Mouse (Mus musculus): ENCODE measurements around the gene Slc38a2. TPM values are rescaled to one million over a fixed set of nuclear protein-coding genes. Genes with fewer than 3 reads are reported as not detected.

Gene Slc38a2
- polyA plus RNA-seq, 1 experiment = 158 TPM

- Histone ChIP-seq H3K9me3 (replicated peaks; ENCODE audit: control insufficient read depth, insufficient read depth, low read length, poor library complexity, severe bottlenecking) (no peaks in the 10 kb centered on the region; the same call in 1 of the 2 replicates), H3K4me1 (ENCODE audit: control insufficient read depth, insufficient read depth, low read length) (no peaks in the 10 kb centered on the region), H3K4me3 (ENCODE audit: low read depth, low read length) (no peak overlapping the region), H3K36me3 (ENCODE audit: control insufficient read depth, insufficient read depth, low read length, poor library complexity, severe bottlenecking) (no peaks in the 10 kb centered on the region), H3K27ac (ENCODE audit: insufficient read depth, low read length) (no peak overlapping the region), H3K9ac (ENCODE audit: low read depth, poor library complexity, severe bottlenecking) (no peak overlapping the region), H3K27me3 (ENCODE audit: control insufficient read depth, insufficient read depth, low read length, poor library complexity, severe bottlenecking) (no peaks in the 10 kb centered on the region)
- TF ChIP-seq CTCF (IDR thresholded peaks at IDR 0.05; ENCODE audit: low read depth, low read length) (no peak), EP300 (IDR thresholded peaks at IDR 0.05; ENCODE audit: insufficient read depth, low read depth, low read length) (no peak), POLR2A (IDR thresholded peaks at IDR 0.05; ENCODE audit: insufficient read depth, low read length) (no peak)
These were observed 23.8 kb downstream of the Slc38a2 start for GRCm38 (mm10) chr15:96675744-96676143.

- H3K9me3 ChIP-seq (replicated peaks; ENCODE audit: control insufficient read depth, insufficient read depth, low read length, poor library complexity, severe bottlenecking) = no peaks in the 10 kb centered on the region; the same call in 1 of the 2 replicates
- no peak overlapping the region for H3K27ac ChIP-seq (ENCODE audit: insufficient read depth, low read length)
- no peaks in the 10 kb centered on the region for H3K4me1 ChIP-seq (ENCODE audit: control insufficient read depth, insufficient read depth, low read length)
- no peaks in the 10 kb centered on the region for H3K36me3 ChIP-seq (ENCODE audit: control insufficient read depth, insufficient read depth, low read length, poor library complexity, severe bottlenecking)
- TF ChIP-seq CTCF (IDR thresholded peaks at IDR 0.05; ENCODE audit: low read depth, low read length) (no peak), POLR2A (IDR thresholded peaks at IDR 0.05; ENCODE audit: insufficient read depth, low read length) (no peak), EP300 (IDR thresholded peaks at IDR 0.05; ENCODE audit: insufficient read depth, low read depth, low read length) (no peak)
- H3K9ac ChIP-seq (ENCODE audit: low read depth, poor library complexity, severe bottlenecking) = no peak overlapping the region
- no peaks in the 10 kb centered on the region for H3K27me3 ChIP-seq (ENCODE audit: control insufficient read depth, insufficient read depth, low read length, poor library complexity, severe bottlenecking)
- H3K4me3 ChIP-seq (ENCODE audit: low read depth, low read length) = no peak overlapping the region
These were observed 24.5 kb downstream of the Slc38a2 start for GRCm38 (mm10) chr15:96675055-96675454.

DNA sequence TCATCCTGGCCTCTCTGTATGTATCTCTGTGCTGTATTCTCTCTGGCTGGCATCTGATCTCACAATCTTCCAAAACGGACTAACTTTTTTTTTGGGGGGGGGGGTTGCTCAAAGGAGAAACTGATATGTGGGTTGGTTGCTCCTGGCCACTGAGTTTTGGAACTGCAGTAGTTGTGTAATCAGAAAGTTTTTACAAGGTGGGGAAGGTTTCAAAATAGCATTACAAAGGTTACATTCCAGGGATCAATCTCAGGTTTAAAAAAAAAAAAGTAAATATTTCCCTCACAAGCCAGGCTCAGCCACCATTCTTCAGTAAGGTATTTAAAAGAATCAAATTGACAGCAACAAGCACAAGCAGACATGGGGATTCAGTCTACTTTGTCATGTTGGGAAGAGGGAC, 25.4 kb downstream of the Slc38a2 start:
- Histone ChIP-seq H3K4me3 (ENCODE audit: low read depth, low read length) (no peak overlapping the region), H3K4me1 (ENCODE audit: control insufficient read depth, insufficient read depth, low read length) (no peaks in the 10 kb centered on the region), H3K36me3 (ENCODE audit: control insufficient read depth, insufficient read depth, low read length, poor library complexity, severe bottlenecking) (no peaks in the 10 kb centered on the region), H3K27me3 (ENCODE audit: control insufficient read depth, insufficient read depth, low read length, poor library complexity, severe bottlenecking) (no peaks in the 10 kb centered on the region), H3K27ac (ENCODE audit: insufficient read depth, low read length) (no peak overlapping the region), H3K9me3 (replicated peaks; ENCODE audit: control insufficient read depth, insufficient read depth, low read length, poor library complexity, severe bottlenecking) (no peaks in the 10 kb centered on the region; the same call in 1 of the 2 replicates), H3K9ac (ENCODE audit: low read depth, poor library complexity, severe bottlenecking) (no peak overlapping the region)
- TF ChIP-seq CTCF (IDR thresholded peaks at IDR 0.05; ENCODE audit: low read depth, low read length) (no peak), POLR2A (IDR thresholded peaks at IDR 0.05; ENCODE audit: insufficient read depth, low read length) (no peak), EP300 (IDR thresholded peaks at IDR 0.05; ENCODE audit: insufficient read depth, low read depth, low read length) (no peak)

DNA sequence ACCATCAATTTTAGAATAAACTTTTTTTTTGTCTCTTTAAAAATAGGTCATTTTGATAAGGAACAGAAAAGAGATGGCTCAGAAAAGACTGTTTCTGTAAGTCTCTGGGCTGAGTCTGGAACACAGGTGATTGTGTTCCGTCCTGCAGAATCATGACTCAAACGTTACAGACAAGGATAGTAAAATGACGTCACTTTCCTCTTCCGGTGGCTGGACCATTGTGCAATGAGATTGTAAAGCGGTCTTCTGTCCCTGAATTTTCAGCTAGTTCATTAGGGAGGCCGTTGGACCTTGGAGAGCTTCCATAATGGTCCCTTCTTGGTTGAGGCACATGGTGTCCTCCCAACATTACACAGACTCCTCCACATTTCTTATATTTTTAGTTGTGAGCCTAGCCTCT, 29.8 kb downstream of the Slc38a2 start:
- TF ChIP-seq CTCF (IDR thresholded peaks at IDR 0.05; ENCODE audit: low read depth, low read length) (no peak), EP300 (IDR thresholded peaks at IDR 0.05; ENCODE audit: insufficient read depth, low read depth, low read length) (no peak), POLR2A (IDR thresholded peaks at IDR 0.05; ENCODE audit: insufficient read depth, low read length) (no peak)
- no peak overlapping the region for H3K9ac ChIP-seq (ENCODE audit: low read depth, poor library complexity, severe bottlenecking)
- no peaks in the 10 kb centered on the region for H3K27me3 ChIP-seq (ENCODE audit: control insufficient read depth, insufficient read depth, low read length, poor library complexity, severe bottlenecking)
- H3K9me3 ChIP-seq (replicated peaks; ENCODE audit: control insufficient read depth, insufficient read depth, low read length, poor library complexity, severe bottlenecking) = no peaks in the 10 kb centered on the region; the same call in 1 of the 2 replicates
- H3K27ac ChIP-seq (ENCODE audit: insufficient read depth, low read length) = no peak overlapping the region
- no peaks in the 10 kb centered on the region for H3K36me3 ChIP-seq (ENCODE audit: control insufficient read depth, insufficient read depth, low read length, poor library complexity, severe bottlenecking)
- no peak overlapping the region for H3K4me3 ChIP-seq (ENCODE audit: low read depth, low read length)
- no peaks in the 10 kb centered on the region for H3K4me1 ChIP-seq (ENCODE audit: control insufficient read depth, insufficient read depth, low read length)

DNA sequence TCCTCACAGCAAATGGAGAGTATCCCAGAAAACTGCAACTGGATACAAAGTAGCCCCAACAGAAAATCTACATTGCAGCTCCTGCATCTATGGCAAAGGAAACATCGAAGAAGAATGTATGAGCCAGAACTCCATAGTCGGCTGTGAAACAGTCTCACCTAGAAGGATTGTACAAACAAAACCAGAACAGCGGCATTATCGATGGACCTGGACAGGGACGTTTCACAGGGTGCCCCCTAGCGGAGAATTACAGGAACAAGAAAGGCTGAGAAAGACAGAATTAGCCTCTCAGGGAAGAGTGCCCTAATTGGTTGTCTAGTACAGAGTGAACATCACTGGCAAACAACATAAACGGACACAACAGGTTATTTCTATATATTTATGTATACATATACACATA, 32.9 kb downstream of the Slc38a2 start:
- Histone ChIP-seq H3K36me3 (ENCODE audit: control insufficient read depth, insufficient read depth, low read length, poor library complexity, severe bottlenecking) (no peaks in the 10 kb centered on the region), H3K9me3 (replicated peaks; ENCODE audit: control insufficient read depth, insufficient read depth, low read length, poor library complexity, severe bottlenecking) (no peaks in the 10 kb centered on the region; the same call in 1 of the 2 replicates), H3K4me3 (ENCODE audit: low read depth, low read length) (no peak overlapping the region), H3K27ac (ENCODE audit: insufficient read depth, low read length) (no peak overlapping the region), H3K4me1 (ENCODE audit: control insufficient read depth, insufficient read depth, low read length) (no peaks in the 10 kb centered on the region), H3K9ac (ENCODE audit: low read depth, poor library complexity, severe bottlenecking) (no peak overlapping the region), H3K27me3 (ENCODE audit: control insufficient read depth, insufficient read depth, low read length, poor library complexity, severe bottlenecking) (no peaks in the 10 kb centered on the region)
- no peak for TF ChIP-seq POLR2A (IDR thresholded peaks at IDR 0.05; ENCODE audit: insufficient read depth, low read length)
- TF ChIP-seq CTCF (IDR thresholded peaks at IDR 0.05; ENCODE audit: low read depth, low read length) = peak; percentile 64

DNA sequence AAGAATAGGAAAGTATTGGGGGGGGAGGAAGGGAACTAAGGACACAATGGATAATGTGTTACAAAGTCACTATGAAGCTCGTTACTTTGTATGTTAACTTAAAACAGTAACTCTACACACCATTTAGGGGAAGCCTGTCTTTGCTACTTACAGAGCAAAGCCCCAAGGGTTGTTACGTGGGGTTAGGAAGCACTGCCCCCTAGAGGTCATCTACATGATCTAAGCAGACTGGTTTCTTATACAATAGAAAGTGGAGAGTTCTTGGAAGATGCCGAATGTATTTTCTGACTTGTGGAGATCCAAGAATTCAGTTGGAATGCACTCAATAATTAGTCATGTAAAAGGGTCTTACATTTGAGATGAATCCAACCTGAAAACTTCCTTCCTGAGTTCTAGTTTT, 33.6 kb downstream of the Slc38a2 start:
- Histone ChIP-seq H3K27ac (ENCODE audit: insufficient read depth, low read length) (no peak overlapping the region), H3K36me3 (ENCODE audit: control insufficient read depth, insufficient read depth, low read length, poor library complexity, severe bottlenecking) (no peaks in the 10 kb centered on the region), H3K9ac (ENCODE audit: low read depth, poor library complexity, severe bottlenecking) (no peak overlapping the region), H3K9me3 (replicated peaks; ENCODE audit: control insufficient read depth, insufficient read depth, low read length, poor library complexity, severe bottlenecking) (no peaks in the 10 kb centered on the region; the same call in 1 of the 2 replicates), H3K4me3 (ENCODE audit: low read depth, low read length) (no peak overlapping the region), H3K27me3 (ENCODE audit: control insufficient read depth, insufficient read depth, low read length, poor library complexity, severe bottlenecking) (no peaks in the 10 kb centered on the region), H3K4me1 (ENCODE audit: control insufficient read depth, insufficient read depth, low read length) (no peaks in the 10 kb centered on the region)
- TF ChIP-seq CTCF (IDR thresholded peaks at IDR 0.05; ENCODE audit: low read depth, low read length) (peak; percentile 7), POLR2A (IDR thresholded peaks at IDR 0.05; ENCODE audit: insufficient read depth, low read length) (no peak)
